Mouse (Mus musculus) Patski (cell line): ENCODE measurements at regions not wholly inside any gene's neighbourhood (a gene's known extent, or its start where the extent isn't known, plus 50 kb on each side); places are given as distances from the start of the nearest gene placed in this dataset.
"Not testable (repeated sequence)": the region's sequence is repeated elsewhere in the genome, so short reads cannot be mapped to it uniquely, and the experiment has no call there.

Experiments used
- ATAC-seq: fragments of 100-300 bp; one replicate; pipeline ENCODE4 v1.8.0; 2021
- CTCF ChIA-PET: fragments of 350-600 bp; sonication (Branson Sonifier 250); formaldehyde crosslinking; loops from one replicate; lab custom pipeline; 2022; ENCODE audit warnings: inconsistent platforms; lab: Charles Lee
- POLR2A ChIA-PET: fragments of 350-600 bp; sonication (Branson Sonifier 250); formaldehyde crosslinking; loops from one replicate; lab custom pipeline; 2022; ENCODE audit warnings: antibody characterized with exemption, inconsistent platforms; lab: Charles Lee
- DNase-seq: peaks from one replicate; pipeline ENCODE4 v3.0.0-alpha.2; 2011; ENCODE audit warnings: low read depth, low spot score
- H3K27me3 ChIP-seq: fragments of 371-371 bp; one replicate; pipeline ENCODE4 v1.5.1; 2021
- in situ Hi-C: fragments of 300-500 bp; cut with MboI; formaldehyde crosslinking; loops from 3 replicates; pipeline ENCODE4 v1.11.1; 2018; ENCODE audit warnings: low pct_unique_long_range_greater_than_20kb, mixed read lengths

DNA sequence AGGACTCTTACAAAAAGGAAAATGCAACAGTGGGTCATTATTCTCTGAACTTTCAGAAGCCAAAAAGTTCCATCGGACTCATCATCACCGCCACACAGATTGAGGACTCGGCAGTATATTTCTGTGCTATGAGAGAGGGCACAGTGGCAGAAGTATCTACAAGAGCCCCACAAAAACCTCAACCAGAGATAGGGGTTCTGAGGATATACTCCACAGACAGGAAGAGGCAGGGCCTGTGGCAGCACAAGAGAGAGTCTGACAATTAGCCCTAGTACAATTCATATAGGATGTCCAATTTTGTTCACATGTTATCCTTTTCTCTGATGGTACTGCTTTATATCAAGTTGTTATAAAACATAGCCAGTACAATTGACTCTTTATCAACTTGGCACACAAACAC is 552.1 kb upstream of the Olfr1507 start:
- CTCF ChIA-PET, in situ Hi-C loops, POLR2A ChIA-PET, ATAC-seq, DNase-seq, H3K27me3 ChIP-seq: not testable (repeated sequence)

DNA sequence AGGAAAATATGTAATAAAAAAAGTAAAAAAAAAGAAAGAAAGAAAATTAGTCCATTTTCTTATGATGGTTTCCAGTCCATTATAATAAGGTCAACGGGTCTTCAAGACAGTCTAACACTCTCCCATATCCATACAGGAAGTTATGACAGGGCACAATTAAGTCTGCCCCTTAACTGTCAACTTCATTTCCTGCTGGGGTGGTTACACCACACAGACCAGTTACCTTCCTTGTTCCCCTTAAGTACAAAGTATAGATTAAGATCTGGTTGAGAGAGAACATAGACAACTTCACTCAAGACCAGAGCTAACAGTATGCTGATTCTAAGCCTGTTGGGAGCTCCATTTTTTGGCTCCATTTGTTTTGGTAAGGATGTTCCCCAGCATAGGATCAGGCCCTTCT is 551.4 kb upstream of the Olfr1507 start:
- POLR2A ChIA-PET, ATAC-seq, DNase-seq, in situ Hi-C loops, H3K27me3 ChIP-seq, CTCF ChIA-PET: not testable (repeated sequence)

- in situ Hi-C loops, POLR2A ChIA-PET, DNase-seq, H3K27me3 ChIP-seq, CTCF ChIA-PET, ATAC-seq: not testable (repeated sequence)
Measured at GRCm38 (mm10) chr14:53045331-53045730, 549.8 kb upstream of the Olfr1507 start.

DNA sequence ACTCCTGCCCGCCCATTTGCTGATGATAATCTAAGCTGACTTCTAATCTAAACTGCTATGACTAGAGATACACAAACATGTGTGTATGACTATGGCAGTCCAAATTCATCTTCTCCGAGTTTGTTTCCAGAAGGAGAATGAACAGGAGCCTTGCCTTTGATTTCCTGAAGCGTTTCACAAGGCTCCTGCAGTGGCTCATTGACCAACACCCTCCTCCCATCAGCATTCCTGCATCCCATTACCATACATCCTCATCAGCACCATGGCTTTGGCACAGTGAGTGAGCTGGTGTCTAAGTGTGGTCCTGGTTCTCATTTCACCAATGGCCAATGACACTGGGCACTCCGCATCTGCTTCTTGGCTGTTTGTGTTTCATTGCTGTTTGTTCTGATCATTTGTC is 548.6 kb upstream of the Olfr1507 start:
- POLR2A ChIA-PET, CTCF ChIA-PET, H3K27me3 ChIP-seq, ATAC-seq, DNase-seq, in situ Hi-C loops: not testable (repeated sequence)

DNA sequence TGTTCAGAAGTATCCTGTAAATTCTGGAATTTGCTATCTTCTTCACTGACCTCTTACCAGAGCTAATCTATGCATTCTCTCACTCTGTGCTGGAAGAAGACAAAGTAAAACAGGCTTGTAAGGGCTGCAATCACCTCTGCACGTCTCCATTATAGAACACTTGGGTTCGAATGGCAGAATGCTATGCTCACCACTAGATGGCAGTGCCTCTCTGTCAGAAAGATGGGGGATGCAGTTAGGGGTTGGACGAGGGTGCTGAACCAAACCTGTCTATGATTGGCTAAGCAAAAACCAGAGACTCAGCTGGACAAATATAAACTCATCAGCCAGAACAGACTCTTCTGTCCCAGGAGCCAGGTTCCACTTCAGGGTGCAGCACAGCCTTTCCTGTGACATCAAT is 546.5 kb upstream of the Olfr1507 start:
- H3K27me3 ChIP-seq, DNase-seq, in situ Hi-C loops, POLR2A ChIA-PET, CTCF ChIA-PET, ATAC-seq: not testable (repeated sequence)

GRCm38 (mm10) chr14:53039475-53039874 is 543.9 kb upstream of the Olfr1507 start:
- H3K27me3 ChIP-seq, in situ Hi-C loops, ATAC-seq, DNase-seq, POLR2A ChIA-PET, CTCF ChIA-PET: not testable (repeated sequence)

- in situ Hi-C loops, ATAC-seq, DNase-seq, POLR2A ChIA-PET, CTCF ChIA-PET, H3K27me3 ChIP-seq: not testable (repeated sequence)
Measured at GRCm38 (mm10) chr14:53034940-53035339, 539.4 kb upstream of the Olfr1507 start.

GRCm38 (mm10) chr14:53033221-53033620 is 537.7 kb upstream of the Olfr1507 start:
- ATAC-seq, CTCF ChIA-PET, H3K27me3 ChIP-seq, DNase-seq, POLR2A ChIA-PET, in situ Hi-C loops: not testable (repeated sequence)

DNA sequence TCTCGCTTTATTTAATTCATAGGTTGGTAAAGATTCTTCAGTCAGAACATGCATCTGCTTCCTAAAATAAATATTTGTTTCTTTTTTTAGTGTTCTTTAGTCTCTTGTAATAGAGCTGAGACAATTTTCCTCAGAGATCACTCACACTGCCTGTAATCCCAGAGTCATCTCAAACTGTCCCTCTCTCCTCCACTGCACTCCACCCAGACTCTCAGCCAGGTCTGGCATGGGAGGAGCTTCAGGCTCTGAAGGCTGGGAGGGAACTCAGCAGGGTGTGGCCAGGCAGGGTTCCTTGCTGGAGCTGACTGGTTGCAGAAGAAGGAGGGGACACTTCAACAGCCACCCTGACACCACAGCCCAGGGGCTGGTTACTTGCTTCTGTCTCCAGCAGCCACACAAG is 536.9 kb upstream of the Olfr1507 start:
- CTCF ChIA-PET, DNase-seq, POLR2A ChIA-PET, in situ Hi-C loops, H3K27me3 ChIP-seq, ATAC-seq: not testable (repeated sequence)

- H3K27me3 ChIP-seq, CTCF ChIA-PET, in situ Hi-C loops, DNase-seq, POLR2A ChIA-PET, ATAC-seq: not testable (repeated sequence)
Measured at GRCm38 (mm10) chr14:53030227-53030626, 534.7 kb upstream of the Olfr1507 start.

GRCm38 (mm10) chr14:53026958-53027357 is 531.4 kb upstream of the Olfr1507 start:
- H3K27me3 ChIP-seq, ATAC-seq, CTCF ChIA-PET, DNase-seq, in situ Hi-C loops, POLR2A ChIA-PET: not testable (repeated sequence)

DNA sequence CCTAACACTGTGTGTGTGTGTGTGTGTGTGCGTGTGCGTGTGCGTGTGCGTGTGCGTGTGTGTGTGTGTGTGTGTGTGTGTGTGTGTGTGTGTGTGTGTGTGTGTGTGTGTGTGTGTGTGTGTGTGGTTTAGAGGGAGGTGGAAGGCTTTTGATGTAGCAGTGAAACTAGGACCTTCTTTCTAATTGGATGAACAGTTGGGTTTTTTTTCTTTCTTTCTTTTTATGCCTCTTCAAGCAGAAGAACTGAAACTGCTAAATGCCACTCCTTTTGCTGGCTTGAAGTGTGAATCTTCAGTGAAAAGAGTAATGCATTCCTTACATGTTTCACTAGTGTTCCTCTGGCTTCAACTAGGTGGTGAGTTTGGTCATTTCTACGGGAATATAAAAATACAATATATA is 524.6 kb upstream of the Olfr1507 start:
- H3K27me3 ChIP-seq, ATAC-seq, DNase-seq, POLR2A ChIA-PET, in situ Hi-C loops, CTCF ChIA-PET: not testable (repeated sequence)

- POLR2A ChIA-PET, ATAC-seq, in situ Hi-C loops, H3K27me3 ChIP-seq, DNase-seq, CTCF ChIA-PET: not testable (repeated sequence)
Measured at GRCm38 (mm10) chr14:53007741-53008140, 512.2 kb upstream of the Olfr1507 start.

GRCm38 (mm10) chr14:53007323-53007722 is 511.8 kb upstream of the Olfr1507 start:
- DNase-seq, H3K27me3 ChIP-seq, CTCF ChIA-PET, in situ Hi-C loops, POLR2A ChIA-PET, ATAC-seq: not testable (repeated sequence)

GRCm38 (mm10) chr14:53001289-53001688 is 505.7 kb upstream of the Olfr1507 start:
- POLR2A ChIA-PET, CTCF ChIA-PET, H3K27me3 ChIP-seq, ATAC-seq, in situ Hi-C loops, DNase-seq: not testable (repeated sequence)

GRCm38 (mm10) chr14:52992106-52992760 is 496.7 kb upstream of the Olfr1507 start:
- POLR2A ChIA-PET, H3K27me3 ChIP-seq, CTCF ChIA-PET, in situ Hi-C loops, DNase-seq, ATAC-seq: not testable (repeated sequence)
